Mouse (Mus musculus): ENCODE measurements around the gene Tbck. TPM values are rescaled to one million over a fixed set of nuclear protein-coding genes. Genes with fewer than 3 reads are reported as not detected.

Gene Tbck
- 10 to 100 TPM; 12.0 to 13.1 TPM for total RNA-seq (2021)

DNA sequence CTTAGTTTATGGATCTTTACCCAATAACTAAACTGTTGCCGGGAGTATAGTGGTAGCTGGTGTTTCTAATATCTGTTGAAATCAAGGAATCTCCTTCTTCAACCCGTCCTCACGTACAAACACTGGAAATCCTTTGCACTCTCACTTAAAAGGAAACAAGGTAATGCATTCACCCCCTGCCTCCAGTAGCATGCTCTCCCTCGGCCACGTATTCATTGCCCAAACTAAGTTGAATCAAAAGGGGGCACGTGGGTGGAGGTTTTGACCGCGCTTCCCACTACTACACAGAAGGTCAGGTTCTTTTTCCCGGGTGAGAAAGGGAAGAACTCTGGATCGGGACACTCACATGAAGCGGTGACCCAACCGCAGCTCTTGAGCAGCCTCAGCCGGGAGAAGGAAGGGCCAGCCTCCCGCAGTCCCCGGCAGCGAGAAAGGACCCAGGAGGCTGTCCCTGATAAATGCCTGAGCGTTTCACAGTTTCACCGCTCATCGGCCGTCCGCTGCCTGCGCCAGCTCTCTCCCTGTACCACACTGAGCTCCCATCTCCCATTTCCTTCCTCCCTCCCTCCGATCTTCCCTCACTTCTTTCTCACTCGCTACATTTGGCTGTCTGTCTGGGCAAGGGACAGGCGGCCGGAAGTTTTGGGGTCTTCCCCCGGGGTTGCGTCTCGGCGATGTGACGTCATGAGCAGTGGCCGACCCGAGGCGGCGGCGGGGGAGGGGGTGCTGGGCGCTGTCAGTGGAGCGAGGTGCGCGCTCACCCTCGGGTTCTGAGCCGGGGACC is at the start of gene Tbck:
Gene Tbck, plus strand, starts transcription at position 698 of the 784 bp plus-strand sequence.
- intact Hi-C loops (cut with DNase I): no loop called here
- DNase-seq (ENCODE audit: low spot score): peak; percentile 86

DNA sequence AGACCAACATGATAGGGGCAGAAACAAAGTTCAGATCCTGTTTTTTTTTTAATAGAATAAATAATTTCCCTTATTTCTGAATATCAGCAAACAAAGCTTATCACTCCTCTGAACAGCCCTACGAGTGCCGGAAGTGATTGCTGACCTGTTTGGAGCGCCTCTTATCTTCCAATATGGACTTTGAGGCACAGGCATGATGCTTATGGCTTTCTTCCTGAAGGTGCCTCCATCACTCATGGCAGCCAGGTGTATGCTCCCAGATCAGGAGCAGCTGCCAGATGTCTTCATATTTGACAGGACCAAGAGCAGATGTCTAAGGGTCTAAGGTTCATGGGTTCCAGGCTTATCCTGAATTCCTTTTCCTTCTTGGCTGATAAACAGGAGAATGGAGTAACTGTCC is 46.9 kb upstream of the Tbck start:
- no peak for DNase-seq (ENCODE audit: low spot score)
- intact Hi-C loops (cut with DNase I): no loop called here

DNA sequence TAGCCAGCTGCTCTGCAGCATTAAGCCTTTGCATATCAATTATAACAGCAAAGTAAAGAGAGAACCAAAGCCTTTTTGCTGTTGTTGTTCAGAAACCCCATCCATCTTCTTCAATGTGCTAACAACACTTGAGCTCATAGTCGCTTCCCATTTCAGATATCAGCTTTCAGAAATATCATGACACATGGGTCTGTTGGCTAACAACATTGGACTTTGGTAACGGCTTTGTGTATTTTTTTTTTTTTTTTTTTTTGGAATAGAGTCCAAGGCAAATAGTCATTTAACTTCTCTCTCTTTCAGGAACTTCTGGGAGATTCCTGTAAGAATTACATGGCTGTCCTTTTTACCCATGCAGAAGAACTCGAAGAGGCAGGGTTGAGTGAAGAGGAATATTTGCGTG is 39.9 kb upstream of the Tbck start:
- intact Hi-C loops (cut with DNase I): no loop called here
- no peak for DNase-seq (ENCODE audit: low spot score)

DNA sequence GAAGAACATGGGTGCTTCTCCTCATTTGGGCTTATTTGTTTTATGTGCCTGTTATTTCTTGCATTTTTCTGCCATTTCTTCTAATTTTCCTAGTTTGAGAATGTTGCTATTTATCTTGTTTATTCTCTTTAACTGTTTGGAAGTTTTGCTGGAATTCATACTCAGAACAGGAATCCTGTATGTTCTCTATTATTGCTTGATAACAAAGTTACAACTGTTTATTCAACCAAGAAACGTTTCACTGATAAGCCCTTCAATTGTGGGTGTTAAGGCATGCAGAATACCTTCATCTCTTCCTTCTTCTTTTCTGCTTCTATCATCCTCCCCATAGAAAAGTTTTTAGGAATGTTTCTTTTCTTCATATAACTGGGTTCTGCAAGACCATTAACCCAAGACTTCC is 37.1 kb upstream of the Tbck start:
- intact Hi-C loops (cut with DNase I): no loop called here

DNA sequence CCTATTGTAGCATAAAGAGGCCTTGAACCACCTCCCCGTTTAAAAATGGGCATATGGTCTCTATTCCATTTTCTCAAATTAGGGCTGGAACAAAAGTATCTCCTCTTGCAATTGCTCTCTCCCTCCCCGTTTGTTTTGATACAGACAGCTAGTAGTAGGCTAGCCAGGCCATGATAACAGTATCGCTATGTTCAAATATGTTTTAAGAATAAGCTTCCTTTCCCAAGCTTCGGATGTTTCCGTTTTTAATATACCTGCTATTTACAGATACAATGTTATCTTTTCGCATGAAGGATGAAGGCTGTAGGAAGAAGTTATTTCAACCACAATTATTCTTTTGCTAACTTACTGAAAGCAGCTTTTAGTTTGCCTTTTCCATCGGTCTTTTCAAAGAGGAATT is 34.6 kb upstream of the Tbck start:
- no peak for DNase-seq (ENCODE audit: low spot score)
- intact Hi-C loops (cut with DNase I): no loop called here

More for the DNA sequence above, 37.1 kb upstream of the Tbck start:
- DNase-seq (ENCODE audit: low spot score): no peak

DNA sequence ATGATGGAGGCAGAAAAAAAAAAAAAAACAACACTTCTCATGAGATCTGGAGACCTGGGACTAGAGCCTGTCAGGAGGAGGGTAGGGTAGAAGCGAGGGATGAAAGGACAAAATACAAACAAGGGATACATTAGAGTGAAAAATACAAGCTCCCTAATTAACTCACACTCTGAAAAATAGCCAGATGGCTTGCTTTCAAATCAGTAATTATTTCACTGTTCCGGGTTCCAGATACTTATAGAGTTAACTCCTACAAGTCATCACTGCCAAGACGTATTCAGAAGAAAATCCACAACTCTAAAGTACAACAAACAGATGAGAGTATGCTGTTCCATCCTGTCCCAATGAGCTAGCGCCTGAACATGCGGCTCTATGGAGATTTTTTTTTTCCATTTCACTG is 33.8 kb upstream of the Tbck start:
- DNase-seq (ENCODE audit: low spot score): no peak
- intact Hi-C loops (cut with DNase I): no loop called here

DNA sequence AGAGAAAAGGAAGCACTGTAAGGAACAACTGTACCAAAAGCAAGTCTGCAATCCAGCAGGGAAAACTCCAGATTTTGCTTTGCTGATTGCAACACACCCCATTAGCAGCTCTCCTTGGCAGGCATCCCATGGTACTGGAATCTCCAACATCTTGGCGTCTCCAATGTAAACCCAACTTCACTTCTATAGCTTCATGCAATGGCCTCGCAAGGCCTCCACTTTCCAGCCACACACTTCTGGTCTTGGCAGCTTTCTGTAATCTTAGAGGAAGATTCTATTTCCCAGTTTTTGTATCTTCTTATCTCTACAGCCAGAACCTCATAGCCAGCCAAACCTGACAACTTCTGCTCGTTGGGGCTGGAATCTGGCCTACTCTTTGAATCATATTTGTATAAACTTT is 32.2 kb upstream of the Tbck start:
- DNase-seq (ENCODE audit: low spot score): peak; percentile 7
- intact Hi-C loops (cut with DNase I): no loop called here

DNA sequence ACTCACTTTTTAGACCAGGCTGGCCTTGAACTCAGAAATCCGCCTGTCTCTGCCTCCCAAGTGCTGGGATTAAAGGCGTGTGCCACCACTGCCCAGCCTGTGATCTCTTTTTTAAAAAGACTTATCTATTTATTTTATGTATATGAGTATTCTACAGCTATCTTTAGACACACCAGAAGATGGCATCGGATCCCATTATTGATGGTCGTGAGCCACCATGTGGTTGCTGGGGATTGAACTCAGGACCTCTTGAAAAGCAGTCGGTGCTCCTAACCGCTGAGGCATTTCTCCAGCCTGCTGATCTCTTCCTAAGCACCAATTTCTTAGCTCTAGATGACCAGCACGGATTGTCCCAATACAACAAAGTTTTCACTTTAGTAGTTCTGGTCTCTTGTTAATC is 30.0 kb upstream of the Tbck start:
- intact Hi-C loops (cut with DNase I): no loop called here
- no peak for DNase-seq (ENCODE audit: low spot score)

DNA sequence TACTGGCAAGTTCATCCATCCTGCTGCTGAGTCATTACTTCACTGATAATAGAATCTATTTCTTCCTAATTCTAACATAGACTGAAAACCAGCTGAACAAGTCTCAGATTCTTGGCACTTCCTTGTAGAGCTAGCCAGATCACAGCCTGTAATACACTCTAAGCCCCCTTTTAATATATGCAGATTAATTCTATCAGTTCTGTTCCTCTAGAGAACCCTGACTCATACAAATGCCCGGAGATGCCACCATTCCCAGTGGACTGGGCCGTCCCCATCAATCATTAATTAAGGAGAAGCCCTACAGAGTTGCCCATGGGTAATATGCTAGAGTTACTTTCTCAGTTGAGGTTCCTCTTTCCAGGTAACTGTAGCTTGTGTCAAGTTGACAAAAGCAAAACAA is 28.0 kb upstream of the Tbck start:
- DNase-seq (ENCODE audit: low spot score): no peak
- intact Hi-C loops (cut with DNase I): no loop called here

DNA sequence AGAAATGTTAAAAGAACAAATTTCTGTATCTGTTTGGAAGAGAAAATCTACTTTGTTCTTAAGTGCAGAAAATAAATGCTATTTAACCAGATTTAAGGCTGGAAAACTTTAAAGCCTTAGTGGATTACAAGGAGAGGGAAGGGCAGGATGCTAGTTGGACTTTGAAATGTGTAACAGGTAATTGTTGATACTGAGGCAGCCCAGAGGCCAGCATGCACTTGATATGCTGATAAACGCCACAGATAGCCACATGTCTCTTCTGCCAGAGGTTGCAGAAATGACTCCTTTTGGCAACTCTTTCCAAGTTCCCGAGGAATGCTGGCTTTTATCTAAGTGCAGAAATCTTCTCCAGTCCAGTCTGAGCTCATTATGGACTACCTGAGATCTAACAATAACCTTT is 6.5 kb upstream of the Tbck start:
- no peak for DNase-seq (ENCODE audit: low spot score)
- intact Hi-C loops (cut with DNase I): no loop called here

DNA sequence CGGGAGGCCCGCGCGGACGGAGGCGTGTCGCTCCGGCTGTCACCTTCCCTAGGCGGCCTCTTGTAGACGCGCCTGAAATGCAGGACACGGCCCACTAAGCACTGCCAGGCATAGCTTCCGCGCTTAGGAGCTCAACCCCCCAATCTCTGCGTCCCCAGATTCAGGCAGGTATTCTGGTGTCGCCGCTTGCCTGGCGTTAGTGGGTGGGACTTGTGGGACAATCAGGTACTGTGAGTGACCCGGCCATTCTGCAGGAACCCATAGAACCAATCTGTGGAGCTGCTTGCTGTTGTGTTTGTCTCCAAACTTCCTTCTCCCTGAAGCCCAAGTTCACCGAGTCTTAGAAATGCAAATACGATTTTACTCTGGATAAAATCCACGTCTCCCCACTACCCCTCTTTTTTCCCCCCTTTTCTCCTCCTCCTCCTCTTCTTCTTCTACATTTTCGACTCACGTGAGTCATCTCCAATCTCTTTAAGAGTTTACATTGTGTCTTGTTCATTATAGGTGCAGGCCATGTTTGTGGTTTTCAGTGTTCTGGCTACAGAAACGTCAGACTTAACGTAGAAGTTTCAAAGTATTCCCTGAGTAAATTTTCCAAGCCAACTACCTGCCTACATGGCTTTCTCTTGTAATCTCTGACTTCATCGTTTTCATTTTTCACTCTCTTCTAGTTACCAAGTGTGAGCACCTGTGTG is 436 bp downstream of the Tbck start, which contains the start of gene Aimp1:
Gene Aimp1, minus strand, starts transcription at position 140 of the 698 bp plus-strand sequence.
- DNase-seq (ENCODE audit: low spot score): no peak
- intact Hi-C loops (cut with DNase I): no loop called here

DNA sequence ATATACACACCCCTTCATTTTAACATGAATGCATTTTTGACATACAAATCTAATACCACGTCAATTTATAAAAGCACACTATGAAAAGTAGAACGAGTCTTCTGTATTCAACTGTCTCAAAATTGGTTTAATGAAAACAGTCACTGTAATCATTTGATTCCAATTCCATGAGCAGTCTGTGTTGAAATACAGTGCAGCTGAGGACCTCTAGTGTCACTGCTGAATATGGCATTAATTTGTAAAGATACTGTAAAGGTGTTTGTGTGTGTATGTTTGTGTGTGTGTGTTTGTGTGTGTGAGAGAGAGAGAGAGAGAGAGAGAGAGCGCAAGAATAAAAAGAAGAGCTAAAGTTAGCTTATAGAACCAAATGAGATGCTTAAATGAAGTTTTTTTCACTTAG is 17.4 kb downstream of the Tbck start:
- intact Hi-C loops (cut with DNase I): loop anchor here (5.0 kb wide), 1 partner anchor 194 kb away; no protein-coding TSS in a partner anchor
- DNase-seq (ENCODE audit: low spot score): no peak

DNA sequence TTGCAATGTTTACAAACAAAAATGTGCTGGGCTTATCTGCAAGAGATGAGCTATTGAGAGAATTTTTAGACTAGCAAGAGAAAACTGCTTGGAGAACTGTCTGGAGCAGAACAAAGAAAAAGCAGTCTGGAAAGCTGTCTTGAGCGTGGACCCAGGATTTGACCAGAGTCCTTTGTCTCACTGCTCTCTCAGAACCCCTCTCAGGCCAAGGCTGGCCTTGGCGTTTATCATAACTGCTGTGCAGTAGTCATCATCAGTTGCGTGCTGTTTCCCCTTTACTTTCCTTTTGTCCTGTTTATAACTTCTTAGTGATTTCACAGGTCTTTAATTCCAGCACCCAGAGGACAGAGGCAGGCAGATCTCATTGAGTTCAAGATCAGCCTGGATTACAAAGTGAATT is 20.3 kb downstream of the Tbck start:
- intact Hi-C loops (cut with DNase I): loop anchor here (5.0 kb wide), 1 partner anchor 197 kb away; no protein-coding TSS in a partner anchor
- DNase-seq (ENCODE audit: low spot score): no peak

DNA sequence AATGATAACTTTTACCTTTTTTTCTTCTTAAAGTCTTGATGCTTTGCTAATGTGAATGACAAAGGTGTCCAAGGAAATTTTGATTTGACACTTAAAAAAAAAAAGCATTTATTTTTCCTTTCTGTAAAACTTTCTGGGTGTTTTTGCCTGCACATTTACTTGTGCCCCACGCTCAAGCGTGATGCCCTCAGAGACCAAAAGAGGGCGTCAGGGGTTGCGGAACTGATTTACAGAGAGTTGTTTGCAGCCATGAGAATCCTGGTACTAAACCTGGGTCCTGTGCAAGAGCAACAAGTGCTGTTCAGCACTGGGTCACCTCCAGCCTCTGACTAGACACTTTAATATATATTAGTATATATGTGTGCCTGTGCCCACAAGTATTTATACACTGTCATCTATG is 23.0 kb downstream of the Tbck start:
- intact Hi-C loops (cut with DNase I): no loop called here
- no peak for DNase-seq (ENCODE audit: low spot score)

DNA sequence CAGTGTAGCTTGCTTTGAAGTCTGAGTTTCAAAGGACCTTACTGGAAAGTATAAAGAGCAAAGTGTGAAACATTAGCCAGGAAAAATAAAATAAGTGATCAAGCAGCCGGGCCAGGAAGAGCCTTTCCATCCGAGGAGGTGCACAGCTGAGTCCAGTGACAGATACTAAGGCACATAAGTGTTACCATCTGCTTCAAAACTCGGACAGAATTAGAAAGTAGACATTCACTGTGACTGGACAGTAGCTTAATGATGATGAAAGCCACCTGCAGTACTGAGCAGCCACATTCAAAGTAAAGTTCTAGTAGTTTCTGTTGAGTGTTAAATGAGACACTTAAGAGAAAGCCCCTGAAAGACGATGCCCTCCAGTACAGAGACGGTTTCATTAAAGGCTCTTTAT is 30.0 kb downstream of the Tbck start:
- intact Hi-C loops (cut with DNase I): no loop called here
- DNase-seq (ENCODE audit: low spot score): no peak

DNA sequence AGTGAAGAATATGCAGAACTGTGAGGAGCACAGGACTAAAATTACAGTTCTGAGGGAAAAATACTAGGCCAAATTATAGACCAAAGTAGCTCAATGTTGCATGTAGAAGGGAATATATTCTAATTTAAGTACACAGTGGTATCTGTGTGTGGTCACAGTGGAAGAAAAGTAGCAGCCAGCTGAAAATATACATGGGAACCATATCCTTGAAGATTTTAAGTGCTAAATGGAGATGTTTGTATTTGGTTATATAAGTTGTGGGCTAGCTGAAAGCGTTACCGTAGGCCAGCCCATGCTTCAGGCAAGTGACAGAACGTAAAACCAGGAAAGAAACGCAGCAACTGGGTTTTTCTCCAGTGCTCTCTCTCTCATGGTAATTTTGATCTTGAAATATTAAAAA is 33.4 kb downstream of the Tbck start:
- intact Hi-C loops (cut with DNase I): no loop called here
- no peak for DNase-seq (ENCODE audit: low spot score)

DNA sequence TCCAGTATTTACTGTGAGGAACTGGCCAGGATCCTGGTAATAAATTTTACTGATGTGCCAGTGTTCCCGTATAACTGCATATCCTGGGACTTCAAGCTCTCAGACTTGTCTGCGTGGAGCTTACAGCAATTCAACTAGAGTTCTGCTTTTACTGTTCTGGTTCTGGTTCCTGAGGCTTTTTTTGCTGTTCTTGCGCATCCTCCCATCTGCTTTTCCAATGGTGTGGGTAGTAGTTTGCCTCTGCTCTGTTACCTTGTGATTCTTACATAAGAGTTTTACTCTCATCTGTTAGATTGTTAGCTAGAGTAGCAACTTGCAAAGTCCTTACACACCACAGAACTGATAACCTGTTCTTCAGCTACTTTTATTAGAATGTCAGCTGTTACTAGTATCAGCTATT is 40.4 kb downstream of the Tbck start:
- DNase-seq (ENCODE audit: low spot score): no peak
- intact Hi-C loops (cut with DNase I): no loop called here

DNA sequence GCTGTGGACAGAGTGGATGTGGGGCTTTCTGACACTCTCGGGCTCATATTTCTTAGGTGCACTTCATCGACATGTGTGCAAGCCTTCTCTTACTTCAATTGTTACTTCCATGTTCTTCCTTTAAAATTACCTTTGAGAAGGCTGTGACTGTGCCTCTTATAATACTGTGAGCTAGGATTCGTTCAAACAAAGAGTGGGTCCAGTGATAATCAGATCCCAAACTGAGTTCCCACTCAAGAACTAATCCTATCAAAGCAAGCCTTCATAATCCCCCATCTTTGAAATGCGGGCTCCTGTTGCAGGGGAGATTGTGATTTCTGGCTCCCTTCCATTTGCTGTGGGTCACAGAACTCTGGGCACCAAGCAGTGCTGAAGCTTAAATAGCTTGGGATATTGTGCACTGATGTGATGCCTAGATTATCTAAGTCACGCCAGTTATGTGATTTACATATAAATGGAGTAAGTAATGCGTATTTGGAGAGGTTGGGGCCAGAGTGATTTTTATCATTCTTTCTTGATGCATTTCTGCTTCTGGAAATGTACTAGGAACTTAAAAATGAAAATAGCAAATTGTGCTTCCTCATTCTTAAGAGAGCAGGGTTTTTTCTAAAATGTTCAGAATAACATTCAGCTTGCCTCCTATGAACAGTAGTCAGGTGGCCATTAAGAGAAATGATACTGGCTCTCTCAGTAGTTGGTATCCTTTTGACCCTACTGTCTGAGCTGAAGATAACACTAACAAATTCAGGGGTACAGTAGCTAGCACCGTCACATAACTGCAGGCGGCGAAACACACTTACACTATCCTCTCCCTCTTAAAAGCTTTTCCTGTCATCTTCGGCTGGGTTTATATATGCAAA is 60.6 kb downstream of the Tbck start:
- intact Hi-C loops (cut with DNase I): loop anchor here (5.0 kb wide), 1 partner anchor 348 kb away; the partner anchor contains the start of genes Gstcd and Ints12
- no peak for DNase-seq (ENCODE audit: low spot score)

DNA sequence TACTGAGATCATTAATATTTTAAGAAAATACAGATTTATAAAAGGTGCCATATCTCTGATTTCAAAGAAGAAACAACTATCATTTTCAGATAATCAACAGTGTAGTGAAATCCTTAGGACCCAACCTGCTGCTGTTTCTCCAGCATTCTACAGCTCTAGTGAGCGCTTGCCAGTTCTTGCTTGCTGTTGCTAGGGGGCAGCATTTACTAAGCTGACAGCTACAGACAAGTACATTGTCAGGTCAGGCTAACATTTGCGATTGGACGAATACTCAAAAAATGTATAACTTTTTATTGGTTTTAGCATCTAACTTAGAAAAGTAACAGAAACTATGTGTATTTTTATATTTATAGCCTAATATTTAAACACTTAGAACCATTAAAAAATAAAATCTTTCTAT is 63.1 kb downstream of the Tbck start:
- intact Hi-C loops (cut with DNase I): loop anchor here (2.0 to 5.0 kb wide), 2 partner anchors 345 to 526 kb away; partner anchors contain the start of genes Gstcd and Ints12
- DNase-seq (ENCODE audit: low spot score): no peak

DNA sequence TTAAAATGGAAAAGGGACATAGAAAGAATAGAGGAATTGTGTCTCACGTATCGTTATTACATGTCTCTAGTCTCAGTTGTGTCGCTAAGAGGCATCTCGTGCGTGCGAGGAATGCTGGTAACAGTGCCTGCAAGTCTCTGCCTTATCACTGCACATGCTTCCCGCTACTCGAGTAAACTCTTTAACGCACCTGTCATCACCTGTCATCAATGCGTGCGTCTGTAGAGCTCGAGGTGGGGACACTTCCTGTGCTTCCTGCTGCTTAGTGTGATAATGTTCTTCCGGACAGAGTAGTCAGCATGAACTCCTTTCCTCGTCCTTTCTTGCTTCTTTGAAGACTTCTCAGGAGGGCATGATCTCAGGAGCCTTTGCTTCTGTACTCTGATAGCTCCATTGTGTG is 63.8 kb downstream of the Tbck start:
- DNase-seq (ENCODE audit: low spot score): no peak
- intact Hi-C loops (cut with DNase I): loop anchor here (2.0 to 5.0 kb wide), 2 partner anchors 345 to 525 kb away; partner anchors contain the start of genes Gstcd and Ints12
